Mouse (Mus musculus): Measurements from ENCODE around the gene Aebp2.
A peak's percentile ranks its signal among the peaks of the same experiment; 100 is the strongest.
"Not testable (repeated sequence)": the region's sequence is repeated elsewhere in the genome, so short reads cannot be mapped to it uniquely, and the experiment has no call there.

Gene Aebp2

DNA sequence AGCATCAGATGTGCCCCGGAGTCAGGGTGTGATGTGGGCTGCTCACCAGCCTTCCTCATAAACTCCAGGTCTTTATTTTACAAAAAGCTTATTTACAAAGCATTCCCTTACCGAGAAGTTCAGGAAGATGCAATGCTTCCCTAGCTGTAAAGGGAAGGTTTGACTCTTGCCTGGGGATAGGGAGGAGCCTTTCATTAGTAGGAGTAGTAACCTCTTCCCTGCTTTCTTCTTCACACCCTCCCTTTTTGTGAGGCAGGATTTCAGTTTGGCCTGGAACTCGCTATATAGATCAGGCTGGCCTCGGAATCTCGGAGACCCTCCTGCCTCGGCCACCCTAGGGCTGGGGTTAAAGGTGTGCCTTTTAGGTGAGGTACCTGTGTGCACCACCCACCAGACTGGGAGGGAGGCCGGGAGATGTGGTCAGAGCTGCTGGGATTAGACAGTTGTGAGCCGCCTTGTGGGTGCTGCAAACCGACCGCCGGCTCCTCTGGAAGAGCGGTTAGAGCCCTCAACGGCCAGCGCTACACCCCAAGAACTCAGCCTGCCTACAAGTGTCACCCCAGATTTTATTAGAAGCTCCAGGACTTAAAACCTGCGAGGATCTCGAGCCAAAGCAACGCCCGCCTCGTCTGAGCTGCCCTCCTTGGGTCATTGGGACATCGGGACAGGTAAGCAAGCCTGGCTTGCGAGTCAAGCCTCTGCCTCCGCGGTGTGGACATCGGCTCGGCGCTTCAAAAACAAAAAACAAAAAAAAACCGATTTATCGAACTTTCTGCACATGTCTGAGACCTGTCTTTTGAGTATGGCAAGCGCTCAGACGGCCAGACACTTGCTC lies at the start of gene Aebp2:
TSS of gene Aebp2 (plus strand) at position 273 of the 835 bp plus-strand sequence.
- DNase-seq (ENCODE audit: low spot score), result peak; percentile 24

DNA sequence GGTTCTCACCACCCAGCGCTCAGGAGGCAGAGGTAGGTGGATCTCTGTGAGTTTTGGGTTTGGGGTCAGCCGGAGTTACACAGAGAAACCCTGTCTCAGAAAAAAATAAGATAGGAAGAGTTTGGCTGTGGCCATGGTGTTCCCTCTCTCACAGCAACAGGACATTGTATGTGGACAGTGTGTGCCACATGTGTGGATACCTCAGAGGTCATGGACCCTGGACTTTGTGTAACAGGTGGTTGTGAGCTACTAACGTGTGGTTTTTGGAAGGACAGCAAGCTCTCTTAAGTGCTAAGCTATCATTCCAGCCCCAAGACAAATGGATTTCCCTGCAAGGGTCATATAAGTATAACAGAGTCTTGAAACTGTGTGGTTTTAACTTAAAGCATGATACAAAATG lies 47.5 kb upstream of the Aebp2 start:
- no peak for DNase-seq (ENCODE audit: low spot score)

DNA sequence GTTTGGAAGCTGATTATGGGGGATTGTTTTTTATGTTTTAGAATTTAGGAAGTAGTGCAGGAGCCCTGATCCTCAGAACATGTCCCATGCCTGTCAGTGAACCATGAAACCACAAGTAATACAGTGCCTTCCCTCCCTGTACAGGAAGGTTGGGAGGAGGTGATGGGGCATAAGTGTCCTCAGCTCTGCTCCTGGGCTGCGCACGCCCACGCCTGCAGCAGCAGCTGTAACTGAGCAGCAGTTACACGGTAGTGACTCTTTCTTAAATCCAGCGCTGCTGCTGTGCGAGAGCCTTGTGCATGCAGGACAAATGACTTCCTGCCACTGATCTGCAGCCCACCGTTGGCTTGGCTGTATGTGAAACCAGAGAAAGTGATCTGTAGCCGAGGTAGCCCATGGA lies 46.3 kb upstream of the Aebp2 start:
- DNase-seq (ENCODE audit: low spot score), result no peak

DNA sequence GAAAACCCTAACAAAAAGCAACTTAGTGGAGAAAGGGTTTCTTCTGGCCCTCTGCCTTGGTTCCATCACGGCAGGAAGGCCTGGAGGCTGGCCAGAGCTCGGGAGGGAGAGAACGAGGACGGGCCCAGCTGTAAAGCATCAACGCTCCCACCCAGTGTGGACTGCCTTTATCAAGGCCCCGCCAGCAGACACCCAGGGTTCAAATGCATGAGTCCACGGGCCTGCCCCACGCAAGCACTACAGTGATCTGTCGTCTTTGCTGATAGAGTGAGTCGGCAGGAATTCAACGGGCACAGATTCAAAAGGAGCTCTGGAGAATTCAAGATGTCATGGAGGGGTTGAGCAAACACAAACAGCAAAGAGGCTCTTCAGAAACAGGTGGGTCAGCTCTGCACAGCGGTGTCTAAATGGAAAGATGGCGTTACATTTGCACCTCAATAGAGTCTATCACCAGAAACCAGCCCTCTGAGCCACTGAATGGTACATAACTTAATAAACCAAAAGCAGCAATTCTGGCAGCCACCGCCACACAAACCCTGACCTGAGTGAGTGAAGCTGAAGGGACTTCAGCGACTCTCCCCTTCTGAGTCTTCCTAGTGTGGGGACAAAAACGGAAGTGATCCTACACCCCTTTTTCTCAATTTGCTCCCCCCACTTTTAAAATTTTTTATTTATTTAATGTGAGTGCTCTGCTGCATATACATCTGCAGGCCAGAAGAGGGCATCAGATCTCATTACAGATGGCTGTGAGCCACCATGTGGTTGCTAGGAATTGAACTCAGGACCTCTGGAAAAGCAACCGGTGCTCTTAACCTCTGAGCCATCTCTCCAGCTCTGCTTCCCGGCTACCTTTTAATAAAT lies 45.3 kb upstream of the Aebp2 start:
- no peak for DNase-seq (ENCODE audit: low spot score)

DNA sequence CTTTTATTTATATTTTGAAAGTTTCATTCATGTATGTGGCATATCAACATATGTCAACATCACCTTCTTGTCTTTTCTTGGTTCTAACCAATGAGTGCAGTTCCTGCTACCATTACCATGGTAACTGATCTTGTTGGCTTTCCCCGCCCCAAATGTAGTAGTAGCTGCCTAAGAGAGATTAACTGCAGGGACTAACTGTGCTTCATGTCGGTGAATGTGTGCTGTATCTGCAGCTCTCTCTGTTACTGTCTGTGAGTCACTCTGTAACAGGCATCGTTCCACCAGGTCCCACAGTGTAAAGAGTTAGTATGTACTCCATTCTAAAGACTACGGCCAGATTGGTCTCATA lies 44.7 kb upstream of the Aebp2 start:
- no peak for DNase-seq (ENCODE audit: low spot score)

DNA sequence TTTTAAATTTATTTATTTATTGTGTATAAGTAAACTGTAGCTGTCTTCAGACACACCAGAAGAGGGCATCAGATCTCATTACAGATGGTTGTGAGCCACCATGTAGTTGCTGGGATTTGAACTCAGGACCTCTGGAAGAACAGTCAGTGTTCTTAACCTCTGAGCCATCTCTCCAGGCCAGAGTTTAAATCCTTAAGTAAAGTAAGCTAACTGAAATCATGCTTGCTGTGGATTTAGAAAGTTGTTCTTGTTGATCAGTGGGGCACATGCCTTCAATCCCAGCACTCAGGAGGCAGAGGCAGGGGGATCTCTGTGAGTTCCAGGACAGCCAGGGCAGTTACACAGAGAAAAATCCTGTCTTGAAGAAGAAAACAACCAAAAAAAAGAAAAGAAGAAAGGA lies 43.5 kb upstream of the Aebp2 start:
- not testable (repeated sequence) for DNase-seq (ENCODE audit: low spot score)

DNA sequence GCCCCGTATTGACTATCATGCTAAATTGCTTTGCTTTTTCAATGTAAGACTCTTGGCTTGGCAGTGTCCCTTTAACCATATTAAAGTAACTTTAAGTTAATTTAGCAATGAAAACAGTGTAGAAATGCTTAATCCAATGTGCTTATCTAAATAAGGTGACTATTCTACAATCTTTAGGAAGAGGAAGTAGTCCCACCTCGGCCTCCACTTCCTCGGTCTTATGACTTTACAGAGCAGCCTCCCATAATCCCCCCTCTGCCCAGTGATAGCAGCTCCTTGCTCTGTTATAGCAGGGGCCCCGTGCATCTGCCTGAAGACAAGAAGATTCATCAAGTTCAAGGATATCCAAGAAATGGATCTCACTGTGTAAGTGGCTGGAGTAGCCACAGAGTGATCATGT lies 42.3 kb upstream of the Aebp2 start:
- DNase-seq (ENCODE audit: low spot score), result no peak

DNA sequence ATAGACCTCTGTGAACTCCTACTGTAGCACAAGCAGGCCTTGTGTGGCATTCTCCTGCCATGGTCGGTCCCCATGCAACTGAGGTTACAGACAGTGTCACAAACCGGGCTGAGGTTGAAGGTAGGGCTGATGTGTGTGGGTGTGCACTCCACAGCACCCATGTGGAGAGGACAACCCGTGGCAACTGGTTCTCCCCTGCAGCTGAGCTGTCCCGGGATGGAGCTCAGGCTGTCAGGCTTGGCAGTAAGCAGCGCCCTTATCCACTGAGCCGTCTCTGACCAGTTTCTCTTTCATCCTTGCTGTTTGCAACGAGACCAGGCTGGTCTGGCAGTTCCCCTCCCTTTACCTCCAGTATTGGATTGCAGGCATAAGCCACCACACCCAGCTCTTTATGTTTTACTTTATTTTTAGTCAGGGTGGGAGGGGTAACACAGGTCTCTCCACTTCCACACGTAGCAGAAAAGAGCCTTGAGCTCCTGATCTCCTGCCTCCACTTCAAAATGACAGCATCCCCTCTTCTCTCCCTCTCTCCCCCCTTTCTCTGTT lies 35.7 kb upstream of the Aebp2 start:
- DNase-seq (ENCODE audit: low spot score), result no peak

DNA sequence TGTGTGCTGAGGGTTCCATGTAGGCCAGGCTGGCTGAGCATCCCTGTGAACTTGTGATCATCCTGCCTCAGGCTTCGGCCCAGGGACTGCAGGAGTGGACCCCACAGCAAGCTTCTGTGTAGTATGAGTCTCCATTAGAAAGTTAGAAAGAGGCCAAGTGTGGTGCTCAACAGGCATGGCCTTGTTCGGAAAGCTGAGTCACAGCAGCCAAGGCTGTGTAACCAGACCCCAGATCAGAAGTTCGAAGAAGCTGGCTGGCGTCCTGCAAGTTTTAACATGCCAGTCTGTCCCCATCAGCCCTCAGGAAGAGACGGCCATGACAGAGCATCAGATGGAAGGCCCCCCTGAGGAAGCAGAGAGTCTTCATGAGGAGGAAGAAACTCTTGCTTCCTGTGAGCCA lies 31.1 kb upstream of the Aebp2 start:
- DNase-seq (ENCODE audit: low spot score), result no peak

DNA sequence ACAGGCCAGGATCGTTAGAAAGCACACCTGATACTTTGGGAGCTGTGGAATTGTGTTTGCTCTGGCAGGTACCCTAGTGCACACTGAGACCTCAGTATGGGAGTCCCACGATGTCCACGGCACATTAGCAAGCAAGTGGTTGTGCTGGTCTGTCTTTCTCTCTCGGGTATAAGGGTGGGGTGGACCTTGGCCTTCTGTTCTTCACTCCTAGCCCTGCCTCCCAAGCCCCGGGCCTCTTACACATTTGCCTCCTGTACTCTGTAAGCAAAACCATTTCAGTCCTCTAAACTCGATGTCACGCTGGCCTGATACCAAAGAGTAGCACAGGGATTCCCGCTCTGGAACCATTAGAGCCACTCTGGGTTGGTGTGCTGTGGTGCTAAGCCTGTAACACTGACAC lies 29.8 kb upstream of the Aebp2 start:
- DNase-seq (ENCODE audit: low spot score), result no peak

DNA sequence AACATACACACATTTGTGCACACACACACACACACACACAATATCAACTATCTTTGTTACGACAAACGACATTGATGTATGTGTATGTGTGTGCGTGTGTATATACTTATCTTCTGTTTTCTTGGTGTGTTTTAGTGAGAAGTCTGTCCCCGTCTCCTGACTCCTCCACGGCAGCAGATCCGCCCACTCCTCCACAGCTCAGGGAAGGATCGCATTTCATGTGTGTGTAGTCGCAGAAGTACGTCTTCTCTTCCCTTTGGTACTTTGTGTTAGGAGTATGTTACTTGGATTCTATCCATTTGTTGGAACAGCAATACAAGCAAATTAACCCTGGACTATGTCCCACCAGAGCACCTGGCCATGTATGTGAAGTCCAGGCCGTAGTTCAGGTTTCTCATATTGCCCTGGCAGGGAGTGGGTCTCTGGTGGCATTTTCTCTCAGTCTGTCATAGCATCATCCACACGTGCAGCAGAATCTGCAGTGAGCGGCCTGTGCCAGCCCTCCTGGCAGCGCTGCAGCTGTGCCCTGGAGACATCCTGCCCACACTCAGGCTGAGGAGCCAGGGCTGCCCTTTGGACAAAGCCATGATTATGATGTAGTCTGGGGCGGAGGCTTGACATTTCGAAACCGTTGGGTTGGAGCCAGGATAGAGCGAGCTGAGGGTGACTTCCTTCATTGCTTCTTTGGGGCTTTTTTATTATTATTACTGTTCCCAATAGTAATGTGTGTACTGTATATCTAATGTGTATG lies 28.9 kb upstream of the Aebp2 start:
- peak; percentile 73 for DNase-seq (ENCODE audit: low spot score)

DNA sequence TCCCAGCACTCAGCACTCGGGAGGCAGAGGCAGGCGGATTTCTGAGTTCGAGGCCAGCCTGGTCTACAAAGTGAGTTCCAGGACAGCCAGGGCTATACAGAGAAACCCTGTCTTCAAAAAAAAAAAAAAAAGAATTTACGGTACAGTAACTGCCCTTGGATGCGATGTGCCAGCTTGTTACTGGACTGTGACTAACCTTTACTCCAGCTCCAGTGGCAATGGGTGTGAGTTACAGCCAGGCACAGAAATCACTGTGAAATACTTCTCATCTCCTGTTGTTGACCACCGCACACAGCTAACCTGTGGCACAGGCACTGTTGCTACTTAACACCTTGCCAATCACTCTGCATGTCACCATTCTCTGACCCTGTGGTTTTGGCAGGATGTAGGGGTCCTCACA lies 26.9 kb upstream of the Aebp2 start:
- DNase-seq (ENCODE audit: low spot score), result not testable (repeated sequence)

DNA sequence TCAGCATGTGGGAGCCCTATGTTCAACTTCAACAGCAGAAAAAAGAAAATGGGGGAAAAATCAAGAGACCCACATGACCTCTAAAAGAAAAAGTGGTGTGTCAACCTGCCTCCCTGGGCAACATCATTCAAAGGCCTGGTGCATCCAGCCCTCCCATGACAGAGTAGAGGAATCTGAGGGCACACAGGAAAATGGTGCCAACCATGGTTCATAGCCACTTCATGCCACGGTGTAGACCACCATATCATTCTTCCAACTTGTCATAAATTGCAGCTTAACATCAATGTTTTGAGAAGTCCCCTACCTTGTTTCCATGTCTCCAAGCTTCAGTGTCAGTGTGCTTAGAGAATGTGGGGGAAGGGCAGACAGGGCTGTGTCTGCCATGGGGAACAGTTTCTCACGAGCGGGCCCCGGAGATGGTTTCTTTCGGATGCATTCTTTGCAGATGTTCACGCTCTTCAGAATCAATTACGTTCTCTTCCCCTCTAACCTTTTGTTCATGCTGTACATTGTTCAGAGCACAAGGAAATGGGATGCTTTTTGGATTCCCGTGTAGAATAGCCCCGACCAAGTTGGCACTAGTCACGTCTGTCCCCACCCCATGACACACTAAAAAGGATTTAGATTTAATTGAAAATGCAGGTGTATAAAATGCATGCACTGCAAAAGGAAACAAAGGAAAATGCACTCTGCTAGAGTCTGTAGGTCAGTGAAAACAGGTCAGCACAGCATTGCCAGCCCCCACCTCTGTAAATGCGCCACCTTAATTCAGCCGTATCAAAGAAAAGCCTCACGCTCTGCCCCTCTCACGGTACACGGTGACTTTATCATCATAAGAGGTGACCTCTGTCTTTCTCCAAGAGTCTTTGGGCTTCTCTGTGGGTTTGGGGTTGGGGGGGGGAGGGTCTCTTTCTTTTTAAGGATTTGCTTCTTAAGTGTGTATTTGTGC lies 24.8 kb upstream of the Aebp2 start:
- no peak for DNase-seq (ENCODE audit: low spot score)

DNA sequence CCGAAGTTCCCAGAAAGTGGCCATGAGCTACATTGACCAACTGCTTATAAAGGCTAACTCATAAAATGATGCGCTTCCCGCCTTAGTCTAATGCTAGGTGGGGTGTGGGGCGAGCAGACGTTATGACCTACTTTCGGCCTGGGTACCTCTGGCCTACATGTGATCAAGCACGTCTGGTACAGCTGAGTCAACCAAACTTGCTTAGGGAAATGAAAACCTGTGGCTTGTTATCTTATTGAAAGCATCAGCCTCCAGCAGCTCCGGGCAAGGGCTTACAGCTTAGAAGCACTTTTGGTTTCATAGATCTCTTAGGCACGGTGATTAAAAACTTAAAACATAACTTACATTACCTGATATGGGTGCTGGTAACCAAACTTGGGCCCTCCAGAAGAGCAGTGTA lies 23.9 kb upstream of the Aebp2 start:
- DNase-seq (ENCODE audit: low spot score), result no peak

DNA sequence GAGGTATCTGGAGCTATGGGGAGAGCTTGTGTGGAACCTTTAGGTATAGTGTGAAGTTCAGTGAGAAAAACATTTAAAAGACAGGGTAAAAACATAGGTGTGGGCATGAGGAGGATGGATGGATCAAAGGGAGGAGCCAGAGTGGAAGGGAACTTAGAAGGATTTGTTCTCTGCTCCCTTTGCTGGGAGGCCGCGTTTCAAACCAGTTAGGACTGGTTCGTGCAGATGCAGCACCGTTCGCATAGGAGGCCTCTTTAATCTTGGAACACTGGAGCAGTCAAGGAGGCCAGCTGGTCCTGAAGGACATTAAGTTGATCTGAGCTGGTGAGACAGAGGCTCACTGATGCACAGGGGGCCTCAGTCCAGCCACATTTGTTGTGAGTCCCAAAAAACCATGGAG lies 23.1 kb upstream of the Aebp2 start:
- no peak for DNase-seq (ENCODE audit: low spot score)

DNA sequence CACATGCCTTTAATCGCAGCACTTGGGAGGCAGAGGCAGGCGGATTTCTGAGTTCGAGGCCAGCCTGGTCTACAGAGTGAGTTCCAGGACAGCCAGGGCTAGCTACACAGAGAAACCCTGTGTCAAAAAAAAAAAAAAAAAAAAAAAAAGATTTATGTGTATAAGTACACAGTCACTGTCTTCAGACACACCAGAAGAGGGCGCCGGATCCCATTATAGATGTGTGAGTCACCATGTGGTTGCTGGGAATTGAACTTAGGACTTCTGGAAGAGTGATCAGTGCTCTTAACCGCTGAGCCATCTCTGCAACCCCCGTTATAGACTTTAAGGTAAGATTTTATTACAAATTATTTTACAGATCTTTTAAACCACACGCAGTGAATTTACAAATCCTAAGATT lies 21.8 kb upstream of the Aebp2 start:
- not testable (repeated sequence) for DNase-seq (ENCODE audit: low spot score)

DNA sequence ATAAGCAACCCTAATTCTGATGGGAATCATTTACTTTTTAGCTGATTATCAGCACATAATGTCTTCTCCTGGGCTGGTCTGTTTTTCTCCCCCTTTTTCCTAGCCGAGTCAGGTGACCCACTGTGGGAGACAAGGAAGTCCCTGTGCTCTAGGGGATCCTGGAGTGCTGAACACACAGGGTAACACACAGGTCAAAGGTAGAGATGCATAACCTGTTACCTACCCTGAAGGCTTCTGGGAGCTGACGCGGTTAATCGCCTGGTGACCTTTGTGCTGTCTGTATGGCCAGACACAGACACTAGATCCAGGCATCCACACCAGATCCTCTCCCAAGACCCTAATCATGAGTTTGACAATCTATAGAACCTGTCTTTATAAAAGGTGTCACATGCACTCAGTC lies 21.3 kb upstream of the Aebp2 start:
- no peak for DNase-seq (ENCODE audit: low spot score)

DNA sequence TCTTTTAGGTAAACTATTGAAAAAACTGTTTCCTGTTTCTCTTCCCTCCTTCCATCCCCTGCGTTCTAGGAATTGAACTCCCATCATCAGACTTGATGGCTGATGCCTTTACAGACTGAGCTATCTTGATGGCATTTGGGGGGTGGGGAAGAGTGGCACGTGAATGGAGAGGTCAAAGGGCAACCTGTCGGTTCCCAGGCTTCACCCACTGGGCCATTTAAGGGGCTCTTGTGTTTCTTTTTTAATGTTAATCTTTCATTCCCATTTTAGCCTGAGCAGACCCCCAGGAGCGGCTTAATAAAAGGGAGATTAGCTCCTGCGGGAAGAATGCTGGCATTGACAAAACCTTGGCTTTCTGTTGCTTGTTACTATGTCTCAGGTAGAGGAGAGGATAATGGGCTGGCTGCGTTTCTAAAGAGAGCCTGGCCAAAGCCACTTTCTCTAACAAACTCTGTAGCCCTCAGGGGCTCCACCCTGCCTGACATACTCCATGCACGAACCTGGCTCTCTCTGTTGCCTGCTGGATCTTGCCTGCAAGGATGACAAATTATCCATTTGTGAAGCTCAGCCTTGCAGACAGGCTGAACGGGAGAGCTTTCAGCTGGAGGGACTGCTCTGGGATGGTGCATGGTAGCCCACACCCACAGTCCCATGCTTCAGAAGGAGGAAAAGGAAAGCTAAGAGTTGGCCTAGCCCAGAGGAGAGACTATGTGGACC lies 19.1 kb upstream of the Aebp2 start:
- DNase-seq (ENCODE audit: low spot score), result no peak

DNA sequence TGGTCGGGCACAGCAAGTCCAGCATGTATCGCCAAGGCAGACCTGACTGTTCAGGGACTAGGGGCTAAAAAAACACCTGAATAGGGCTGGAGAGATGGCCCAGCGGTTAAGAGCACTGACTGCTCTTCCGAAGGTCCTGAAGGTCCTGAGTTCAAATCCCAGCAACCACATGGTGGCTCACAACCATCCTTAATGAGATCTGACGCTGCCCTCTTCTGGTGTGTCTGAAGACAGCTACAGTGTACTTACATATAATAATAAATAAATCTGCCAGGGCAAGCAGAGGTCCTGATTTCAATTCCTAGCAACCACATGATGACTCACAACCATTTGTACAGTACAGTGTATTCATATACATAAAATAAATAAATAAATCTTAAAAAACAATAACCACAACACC lies 17.3 kb upstream of the Aebp2 start:
- DNase-seq (ENCODE audit: low spot score), result not testable (repeated sequence)

DNA sequence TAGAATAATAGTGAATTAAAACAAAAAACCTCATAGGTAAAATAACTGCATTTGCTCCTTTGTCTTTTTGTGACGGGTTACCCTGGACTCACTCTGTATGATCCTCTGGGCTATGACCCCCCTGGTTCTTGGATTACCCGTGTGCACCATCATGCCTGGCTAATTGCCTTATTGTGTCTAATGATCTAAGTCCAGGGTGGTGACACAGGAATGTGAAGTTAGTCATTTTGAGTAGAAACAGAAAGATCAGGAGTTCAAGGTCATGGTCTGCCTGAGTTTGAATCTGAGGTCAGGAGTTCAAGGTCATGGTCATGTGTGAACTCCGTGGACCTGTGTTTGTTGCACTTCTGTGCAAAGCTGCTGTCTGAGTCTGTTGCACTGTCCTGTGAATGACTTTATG lies 16.7 kb upstream of the Aebp2 start:
- no peak for DNase-seq (ENCODE audit: low spot score)

DNA sequence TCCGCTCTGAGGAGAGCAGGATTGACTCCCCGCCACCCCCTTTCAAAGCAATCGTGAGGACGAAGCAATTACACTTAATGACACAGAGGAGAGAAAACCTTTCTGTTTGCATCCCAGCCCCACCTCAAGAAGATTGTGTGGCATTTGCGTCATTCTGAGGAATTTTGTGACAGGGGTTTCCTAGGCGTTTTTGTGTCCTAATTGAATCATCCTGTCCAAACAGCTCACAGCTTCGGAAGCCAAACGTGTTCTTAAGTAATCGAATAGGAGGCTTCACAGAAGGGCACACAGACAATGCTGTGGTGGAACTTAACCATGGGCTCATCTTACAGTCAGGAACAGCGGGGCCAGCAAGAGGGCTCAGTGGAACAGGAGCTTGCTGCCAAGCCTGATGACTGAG lies 15.9 kb upstream of the Aebp2 start:
- DNase-seq (ENCODE audit: low spot score), result no peak
